Mouse (Mus musculus): ENCODE measurements around the gene Phip.

Gene Phip

GRCm38 (mm10) chr9:82867698-82868097 lies 107.6 kb downstream of the Phip start:
- no peak for DNase-seq (ENCODE audit: low read depth, low spot score)

- DNase-seq (ENCODE audit: low read depth, low spot score): no peak
Observed at GRCm38 (mm10) chr9:82866121-82866520, 109.2 kb downstream of the Phip start.

GRCm38 (mm10) chr9:82861775-82862430 lies 113.4 kb downstream of the Phip start:
- DNase-seq (ENCODE audit: low read depth, low spot score): no peak

- DNase-seq (ENCODE audit: low read depth, low spot score): no peak
Observed at GRCm38 (mm10) chr9:82861316-82861715, 114.0 kb downstream of the Phip start.

GRCm38 (mm10) chr9:82860805-82861204 lies 114.5 kb downstream of the Phip start:
- no peak for DNase-seq (ENCODE audit: low read depth, low spot score)

GRCm38 (mm10) chr9:82856241-82856640 lies 119.1 kb downstream of the Phip start:
- no peak for DNase-seq (ENCODE audit: low read depth, low spot score)

GRCm38 (mm10) chr9:82854973-82855614 lies 120.2 kb downstream of the Phip start:
- DNase-seq (ENCODE audit: low read depth, low spot score): no peak

- peak; percentile 49 for DNase-seq (ENCODE audit: low read depth, low spot score)
Observed at GRCm38 (mm10) chr9:82854040-82854439, 121.3 kb downstream of the Phip start.

- DNase-seq (ENCODE audit: low read depth, low spot score): no peak
Observed at GRCm38 (mm10) chr9:82842671-82843070, 132.6 kb downstream of the Phip start.

- DNase-seq (ENCODE audit: low read depth, low spot score): no peak
Observed at GRCm38 (mm10) chr9:82835921-82836320, 139.4 kb downstream of the Phip start.

GRCm38 (mm10) chr9:82831891-82832290 lies 143.4 kb downstream of the Phip start:
- DNase-seq (ENCODE audit: low read depth, low spot score): no peak

- DNase-seq (ENCODE audit: low read depth, low spot score): peak; percentile 98
Observed at GRCm38 (mm10) chr9:82829693-82830430, 145.5 kb downstream of the Phip start.

GRCm38 (mm10) chr9:82829007-82829689 lies 146.2 kb downstream of the Phip start, which contains the start of gene Irak1bp1:
Gene Irak1bp1 (plus strand): TSS chr9:82829540.
- DNase-seq (ENCODE audit: low read depth, low spot score): peak; percentile 75

- no peak for DNase-seq (ENCODE audit: low read depth, low spot score)
Observed at GRCm38 (mm10) chr9:82826426-82826825, 148.9 kb downstream of the Phip start.

Measured in A20 (cell line).